Mouse (Mus musculus) MEL (cell line): Measurements from ENCODE around the gene Wdr24. TPM values are rescaled to one million over a fixed set of nuclear protein-coding genes. Genes with fewer than 3 reads are reported as not detected.
A peak's percentile ranks its signal among the peaks of the same experiment; 100 is the strongest.
"Not testable (repeated sequence)": the region's sequence is repeated elsewhere in the genome, so short reads cannot be mapped to it uniquely, and the experiment has no call there.

Experiments
- DNase-seq: peaks from one replicate; pipeline ENCODE4 v3.0.0; 2011; ENCODE audit warnings: low read depth, low spot score
- H3K27ac ChIP-seq: 2 replicates; pipeline ENCODE4 v1.5.1; 2012; ENCODE audit warnings: low read depth, mild to moderate bottlenecking, control low read depth, low read length, moderate library complexity; ENCODE audit not compliant: control insufficient read depth
- H3K27me3 ChIP-seq, 2 experiments: fragments of 150-350 bp in 1 of 2; sonication (generic) in 1 of 2; 2 replicates each; pipeline ENCODE4 v1.6.1; 2012; ENCODE audit warnings: low read length in 2 of 2, mild to moderate bottlenecking in 2 of 2, improper control_type of control experiment in 1 of 2, moderate library complexity in 1 of 2; ENCODE audit not compliant: insufficient read depth in 2 of 2, control insufficient read depth in 1 of 2
- H3K36me3 ChIP-seq, 2 experiments: 2 replicates each; pipeline ENCODE4 v1.6.1; 2012 to 2014; ENCODE audit warnings: low read length in 2 of 2, improper control_type of control experiment in 1 of 2, inconsistent platforms in 1 of 2, mild to moderate bottlenecking in 1 of 2; ENCODE audit not compliant: insufficient read depth in 2 of 2, control insufficient read depth in 1 of 2
- H3K4me1 ChIP-seq, 2 experiments: fragments of 150-350 bp in 1 of 2; sonication (generic) in 1 of 2; 2 replicates each; pipeline ENCODE4 v1.6.1; 2012; ENCODE audit warnings: low read length in 2 of 2, improper control_type of control experiment in 1 of 2, mild to moderate bottlenecking in 1 of 2; ENCODE audit not compliant: insufficient read depth in 2 of 2, control insufficient read depth in 1 of 2
- H3K4me3 ChIP-seq, 2 experiments: fragments of 150-350 bp in 1 of 2; sonication (generic) in 1 of 2; 2 replicates each; pipeline ENCODE4 v1.5.1; 2012; ENCODE audit warnings: low read depth in 2 of 2, low read length in 2 of 2, mild to moderate bottlenecking in 2 of 2, moderate library complexity in 2 of 2, control low read depth in 1 of 2, improper control_type of control experiment in 1 of 2; ENCODE audit not compliant: control insufficient read depth in 1 of 2, insufficient read depth in 1 of 2
- H3K79me2 ChIP-seq: 2 replicates; pipeline ENCODE4 v1.6.1; 2012; ENCODE audit warnings: mild to moderate bottlenecking, low read length, moderate library complexity; ENCODE audit not compliant: control insufficient read depth, poor library complexity, insufficient read depth
- H3K9ac ChIP-seq: 2 replicates; pipeline ENCODE4 v1.6.1; 2012; ENCODE audit warnings: low read depth, mild to moderate bottlenecking, control low read depth, low read length, moderate library complexity; ENCODE audit not compliant: control insufficient read depth, poor library complexity, severe bottlenecking
- H3K9me3 ChIP-seq: fragments of 150-350 bp; sonication (generic); replicated peaks from 2 replicates; pipeline ENCODE4 v1.6.1; 2012; ENCODE audit warnings: mild to moderate bottlenecking, low read length, improper control_type of control experiment, moderate library complexity; ENCODE audit not compliant: insufficient read depth
- E2F4 ChIP-seq: IDR thresholded peaks from 2 replicates; pipeline ENCODE4 v1.6.1; 2011; ENCODE audit warnings: low read depth, low read length, improper control_type of control experiment, borderline replicate concordance
- EP300 ChIP-seq, 2 experiments: IDR thresholded peaks; 2 replicates each; pipeline ENCODE4 v1.6.1; 2011; ENCODE audit warnings: improper control_type of control experiment in 2 of 2, low read length in 2 of 2, low read depth in 1 of 2, mild to moderate bottlenecking in 1 of 2
- MXI1 ChIP-seq: IDR thresholded peaks from 2 replicates; pipeline ENCODE4 v1.6.1; 2011; ENCODE audit warnings: mild to moderate bottlenecking, low read depth, low read length, improper control_type of control experiment
- MYC ChIP-seq: IDR thresholded peaks from 2 replicates; pipeline ENCODE4 v1.6.1; 2011; ENCODE audit warnings: low read depth, mild to moderate bottlenecking, low read length, improper control_type of control experiment, moderate library complexity
- NRF1 ChIP-seq: IDR thresholded peaks from 2 replicates; pipeline ENCODE4 v1.6.1; 2014; ENCODE audit warnings: low read depth, mild to moderate bottlenecking, inconsistent platforms, low read length, improper control_type of control experiment, moderate library complexity; ENCODE audit not compliant: poor library complexity, insufficient read depth, severe bottlenecking
- SMC3 ChIP-seq: IDR thresholded peaks from 2 replicates; pipeline ENCODE4 v1.6.1; 2011; ENCODE audit warnings: low read depth, low read length, improper control_type of control experiment
- TAL1 ChIP-seq: IDR thresholded peaks from 2 replicates; pipeline ENCODE4 v1.6.1; 2012; ENCODE audit warnings: mild to moderate bottlenecking, inconsistent platforms, low read length, moderate library complexity, mixed read lengths
- TBP ChIP-seq: IDR thresholded peaks from 2 replicates; pipeline ENCODE4 v1.8.0; 2011; ENCODE audit warnings: low read depth, low read length, improper control_type of control experiment
- TCF12 ChIP-seq: IDR thresholded peaks from 2 replicates; pipeline ENCODE4 v1.6.1; 2014; ENCODE audit warnings: low read depth, mild to moderate bottlenecking, inconsistent platforms, low read length, improper control_type of control experiment, moderate library complexity
- USF2 ChIP-seq, 2 experiments: IDR thresholded peaks; 2 replicates each; pipeline ENCODE4 v1.6.1; 2011 to 2012; ENCODE audit warnings: improper control_type of control experiment in 2 of 2, low read length in 2 of 2, borderline replicate concordance in 1 of 2, inconsistent platforms in 1 of 2, low read depth in 1 of 2, mild to moderate bottlenecking in 1 of 2; ENCODE audit not compliant: insufficient read depth in 1 of 2
- ZKSCAN1 ChIP-seq: IDR thresholded peaks from 2 replicates; pipeline ENCODE4 v1.6.1; 2012; ENCODE audit warnings: low read depth, mild to moderate bottlenecking, inconsistent platforms, low read length, improper control_type of control experiment, moderate library complexity
- ZMIZ1 ChIP-seq: IDR thresholded peaks from 2 replicates; pipeline ENCODE4 v1.6.1; 2012; ENCODE audit warnings: low read depth, mild to moderate bottlenecking, inconsistent platforms, low read length, improper control_type of control experiment, moderate library complexity
- polyA plus RNA-seq, 2 experiments: library from polyadenylated mRNA; stranded (reverse) in 1 of 2; unstranded in 1 of 2; fragments of >175 nt in 1 of 2; fragments of >200 nt in 1 of 2; gene quantifications; 2 replicates each; pipeline versions ENCODE4 v1.2.1 to v1.2.4; 2012; ENCODE audit warnings: low replicate concordance in 2 of 2, low read depth in 1 of 2; ENCODE audit not compliant: insufficient read length in 2 of 2, insufficient read depth in 1 of 2, missing spikeins in 1 of 2
- total RNA-seq: library from RNA; depleted of rRNA; stranded (reverse); fragments of 300-350 nt; gene quantifications from 2 replicates; pipeline ENCODE4 v1.2.3, GENCODE M21; 2012

Wdr24 gene
- total and polyA plus RNA-seq, 3 experiments = 35.0 to 38.8 TPM; not detected in 1

GRCm38 (mm10) chr17:25869954-25870353 lies 46.5 kb downstream of the Wdr24 start:
- peaks cover 2 to 9% of the 10 kb centered on the region in 2 experiments; a peak in 2 of 4 replicates for H3K4me1 ChIP-seq

GRCm38 (mm10) chr17:25871566-25871965 lies 48.1 kb downstream of the Wdr24 start:
- H3K36me3 ChIP-seq, H3K9ac ChIP-seq, H3K27ac ChIP-seq, H3K9me3 ChIP-seq, H3K27me3 ChIP-seq, H3K4me3 ChIP-seq, DNase-seq: not testable (repeated sequence)
- Histone ChIP-seq H3K79me2 (peaks cover 23% of the 10 kb centered on the region), H3K4me1 (peaks cover 2 to 15% of the 10 kb centered on the region in 2 experiments; a peak in 3 of 4 replicates)

More at GRCm38 (mm10) chr17:25869954-25870353, 46.5 kb downstream of the Wdr24 start:
- Histone ChIP-seq H3K9me3 (no peaks in the 10 kb centered on the region), H3K27me3 (no peaks in the 10 kb centered on the region), H3K9ac (no peak overlapping the region), H3K27ac (no peak overlapping the region), H3K79me2 (peaks cover 25% of the 10 kb centered on the region), H3K36me3 (peaks cover 0 to 3% of the 10 kb centered on the region in 2 experiments; a peak in 1 of 4 replicates), H3K4me3 (no peak overlapping the region)
- DNase-seq = no peak
- TF ChIP-seq MXI1 = no peak
- peak; percentile 76 for TF ChIP-seq TBP

GRCm38 (mm10) chr17:25872676-25873075 lies 49.2 kb downstream of the Wdr24 start:
- peaks cover 2 to 19% of the 10 kb centered on the region in 2 experiments; a peak in 3 of 4 replicates for H3K4me1 ChIP-seq
- no peak overlapping the region for H3K27ac ChIP-seq
- H3K9me3 ChIP-seq = no peaks in the 10 kb centered on the region
- TF ChIP-seq TBP (no peak), USF2 (IDR thresholded peaks at IDR 0.05; ENCODE audit: borderline replicate concordance in 1 of 2, insufficient read depth in 1 of 2, low read depth in 1 of 2, low read length in 2 of 2) (no peak), ZKSCAN1 (no peak), MYC (no peak), NRF1 (no peak), EP300 (IDR thresholded peaks at IDR 0.05; ENCODE audit: low read depth in 1 of 2, low read length in 2 of 2) (no peak), E2F4 (no peak), TCF12 (no peak), SMC3 (no peak), TAL1 (no peak), ZMIZ1 (no peak)
- no peak for DNase-seq
- no peak overlapping the region for H3K9ac ChIP-seq
- peaks cover 14% of the 10 kb centered on the region for H3K79me2 ChIP-seq
- H3K36me3 ChIP-seq = peaks cover 0 to 7% of the 10 kb centered on the region in 2 experiments; a peak in 2 of 4 replicates
- H3K4me3 ChIP-seq = no peak overlapping the region
- H3K27me3 ChIP-seq = no peaks in the 10 kb centered on the region
